Mouse (Mus musculus) liver, adult 2 months (tissue): ENCODE measurements around the gene Kdm5a. TPM values are rescaled to one million over a fixed set of nuclear protein-coding genes. Genes with fewer than 3 reads are reported as not detected.
A peak's percentile ranks its signal among the peaks of the same experiment; 100 is the strongest.

ENCODE experiments used
- DNase-seq: peaks from one replicate; pipeline ENCODE4 v3.0.0-alpha.2; 2011; ENCODE audit warnings: low read depth, low spot score; ENCODE audit errors: extremely low read depth
- H3K27ac ChIP-seq: fragments of 200-500 bp; replicated peaks from 2 replicates; pipeline ENCODE4 v1.5.1; 2012; ENCODE audit warnings: low read depth, mild to moderate bottlenecking, control low read depth, inconsistent platforms, low read length; ENCODE audit not compliant: insufficient read depth
- H3K27me3 ChIP-seq: fragments of 200-500 bp; 2 replicates; pipeline ENCODE4 v1.6.1; 2012; ENCODE audit warnings: mild to moderate bottlenecking, moderate library complexity, low read length, inconsistent platforms; ENCODE audit not compliant: control insufficient read depth, insufficient read depth
- H3K36me3 ChIP-seq: fragments of 200-500 bp; 2 replicates; pipeline ENCODE4 v1.6.1; 2012; ENCODE audit warnings: low read length, inconsistent platforms; ENCODE audit not compliant: control insufficient read depth, insufficient read depth
- H3K4me1 ChIP-seq: fragments of 200-500 bp; 2 replicates; pipeline ENCODE4 v1.6.1; 2011; ENCODE audit warnings: low read length; ENCODE audit not compliant: control insufficient read depth, insufficient read depth
- H3K4me3 ChIP-seq: fragments of 200-500 bp; 2 replicates; pipeline ENCODE4 v1.5.1; 2011; ENCODE audit warnings: low read depth, mild to moderate bottlenecking, control low read depth, low read length, moderate library complexity; ENCODE audit not compliant: insufficient read depth
- H3K79me2 ChIP-seq: fragments of 200-500 bp; 2 replicates; pipeline ENCODE4 v1.6.1; 2012; ENCODE audit warnings: inconsistent platforms, mild to moderate bottlenecking, low read length, moderate library complexity; ENCODE audit not compliant: control insufficient read depth, insufficient read depth
- H3K9ac ChIP-seq: fragments of 200-500 bp; 2 replicates; pipeline ENCODE4 v1.6.1; 2012; ENCODE audit warnings: low read depth, mild to moderate bottlenecking, control low read depth, inconsistent platforms, low read length
- CTCF ChIP-seq: fragments of 200-500 bp; IDR thresholded peaks from 2 replicates; pipeline ENCODE4 v1.5.1; 2011; ENCODE audit warnings: low read depth, low read length, control low read depth
- POLR2A ChIP-seq: fragments of 200-500 bp; IDR thresholded peaks from 2 replicates; pipeline ENCODE4 v1.6.1; 2011; ENCODE audit warnings: low read length, control low read depth; ENCODE audit not compliant: insufficient read depth; ENCODE audit errors: extremely low read depth
- WGBS: fragments of 180-500 bp; shearing (Covaris S2); methylation state at CpG from one replicate; pipeline ENCODE4 v1.1.7; 2018; 5-methylcytosine and 5-hydroxymethylcytosine counted together
- polyA plus RNA-seq: library from polyadenylated mRNA; depleted of rRNA; stranded (reverse); fragments of >200 nt; gene quantifications from 2 replicates; pipeline ENCODE4 v1.2.3, GENCODE M21; 2012
- total RNA-seq: library from RNA; depleted of rRNA; stranded (reverse); fragments of >200 nt; gene quantifications from 2 replicates; pipeline ENCODE4 v1.2.3, GENCODE M21; 2014

Kdm5a gene
- total and polyA plus RNA-seq, 2 experiments: 2.2 to 24.2 TPM

DNA sequence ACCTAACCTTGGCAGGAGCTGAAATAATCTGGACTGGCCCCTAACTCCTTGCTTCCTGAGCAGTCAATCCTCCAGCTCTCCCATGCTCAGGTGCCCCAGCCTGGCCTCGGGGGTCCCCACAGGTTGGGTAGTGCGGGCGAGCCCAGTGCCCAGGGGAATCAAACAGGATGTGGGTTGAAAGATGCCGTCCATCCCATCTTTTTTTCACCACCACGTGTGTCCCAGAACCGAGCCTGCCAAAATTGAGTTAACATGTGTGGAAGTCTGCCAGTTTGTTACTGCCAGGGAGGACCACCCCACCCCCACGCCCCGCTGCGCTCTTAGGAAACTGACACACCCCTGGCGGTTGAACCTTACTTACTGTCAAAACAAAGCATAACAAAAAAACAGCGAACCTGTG lies 100.0 kb downstream of the Kdm5a start:
- Histone ChIP-seq H3K36me3 (no peaks in the 10 kb centered on the region), H3K79me2 (peaks cover 18% of the 10 kb centered on the region), H3K27ac (no peak overlapping the region; the same call in 1 of the 2 replicates), H3K4me3 (peak overlapping the region; percentile 87), H3K4me1 (peaks cover 8% of the 10 kb centered on the region), H3K9ac (peak overlapping the region; percentile 89), H3K27me3 (no peaks in the 10 kb centered on the region)
- TF ChIP-seq CTCF (no peak), POLR2A (no peak)
- WGBS: 2% methylated on average over 11 of the region's 11 CpGs
- DNase-seq: peak; percentile 61

DNA sequence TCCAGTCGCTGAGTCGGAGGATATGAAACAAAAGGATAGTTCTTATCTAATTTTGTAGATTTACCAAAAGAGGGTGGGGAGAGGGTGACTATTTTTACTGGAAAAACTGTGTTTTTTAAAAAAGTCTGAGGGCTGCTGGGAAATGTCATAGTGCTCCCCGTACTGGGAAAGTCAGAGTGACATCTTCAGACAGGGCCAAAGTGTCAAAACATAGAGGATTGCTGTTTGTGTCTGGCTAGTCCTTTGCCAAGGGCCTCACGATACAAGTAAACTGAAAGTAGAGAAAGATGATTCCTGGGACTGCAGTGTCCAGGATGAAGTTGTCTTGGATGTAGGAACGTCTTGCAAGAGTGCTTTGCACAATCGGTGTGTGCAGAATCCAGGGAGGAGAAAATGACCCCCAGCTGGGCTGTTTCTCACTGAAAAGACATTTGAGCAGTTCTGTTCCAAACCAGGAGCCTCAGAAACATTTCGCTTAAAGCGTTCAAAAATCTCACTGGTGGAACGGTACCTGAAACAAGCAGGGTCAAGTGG lies 100.5 kb downstream of the Kdm5a start:
- no peak for TF ChIP-seq POLR2A
- no peak for TF ChIP-seq CTCF
- H3K36me3 ChIP-seq: no peaks in the 10 kb centered on the region
- H3K79me2 ChIP-seq: peaks cover 18% of the 10 kb centered on the region
- no peak overlapping the region for H3K9ac ChIP-seq
- no peak overlapping the region for H3K27ac ChIP-seq
- no peaks in the 10 kb centered on the region for H3K27me3 ChIP-seq
- WGBS: 45% methylated on average over 9 of the region's 9 CpGs
- no peak overlapping the region for H3K4me3 ChIP-seq
- DNase-seq: no peak
- peaks cover 8% of the 10 kb centered on the region for H3K4me1 ChIP-seq

DNA sequence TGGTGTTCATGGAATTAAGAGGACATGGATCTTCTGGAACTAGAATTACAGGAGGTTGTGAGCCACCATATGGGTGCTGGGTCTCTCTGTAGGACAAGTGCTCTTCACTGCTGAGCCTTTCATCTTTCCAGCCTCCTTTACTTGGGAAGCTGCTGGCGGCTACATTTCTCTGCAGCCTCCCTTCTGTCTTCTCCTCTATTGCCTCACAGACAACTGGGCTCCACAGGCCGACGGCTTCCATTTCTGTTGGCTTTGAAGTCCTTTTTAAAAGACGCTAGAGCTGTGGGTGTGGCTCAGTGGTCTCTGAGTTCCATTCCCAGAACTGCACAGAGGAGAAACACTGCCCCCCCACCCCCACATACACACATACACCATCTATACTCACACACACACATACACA lies 101.5 kb downstream of the Kdm5a start:
- H3K36me3 ChIP-seq: no peaks in the 10 kb centered on the region
- no peak overlapping the region for H3K9ac ChIP-seq
- peaks cover 12% of the 10 kb centered on the region for H3K4me1 ChIP-seq
- TF ChIP-seq CTCF (no peak), POLR2A (no peak)
- DNase-seq: no peak
- H3K79me2 ChIP-seq: peaks cover 18% of the 10 kb centered on the region
- no peak overlapping the region for H3K27ac ChIP-seq
- WGBS: 86% methylated on average over 4 of the region's 4 CpGs
- H3K4me3 ChIP-seq: no peak overlapping the region
- no peaks in the 10 kb centered on the region for H3K27me3 ChIP-seq

DNA sequence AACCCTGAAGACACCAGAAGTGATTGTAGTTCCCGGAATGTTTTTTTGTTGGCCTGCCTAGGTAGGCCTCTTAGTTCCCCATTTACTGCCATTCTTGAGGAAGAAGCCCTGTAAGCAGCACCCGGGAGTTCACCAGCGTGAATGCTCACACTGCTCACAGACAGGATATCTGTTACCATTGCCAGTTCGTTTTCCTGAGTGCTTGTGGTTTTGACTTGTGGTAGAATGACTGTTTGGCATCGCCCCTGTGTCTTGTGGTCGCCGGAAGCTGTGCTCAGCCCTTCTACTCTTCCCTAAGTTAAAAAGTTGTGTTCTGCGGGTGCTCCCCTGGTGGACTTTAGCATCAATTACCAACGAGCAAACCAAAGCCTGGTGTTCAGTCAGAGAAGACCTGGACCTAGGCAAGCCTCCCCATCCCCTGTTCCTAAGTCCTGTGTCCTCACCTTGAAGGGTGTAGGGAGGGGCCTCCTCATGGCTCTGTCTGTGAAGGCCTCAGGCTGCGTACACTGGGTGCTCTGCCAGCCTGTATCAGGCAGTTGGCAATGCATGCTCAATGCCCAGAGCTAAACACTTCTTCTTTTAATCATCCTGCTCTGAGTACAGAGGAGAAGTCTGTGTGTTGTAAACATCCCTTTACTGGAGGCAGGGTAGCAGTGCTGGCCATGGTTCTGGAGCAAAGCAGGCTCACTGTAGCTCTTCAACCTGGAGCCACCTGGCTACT lies 102.8 kb downstream of the Kdm5a start:
- Histone ChIP-seq H3K79me2 (peaks cover 18% of the 10 kb centered on the region), H3K9ac (no peak overlapping the region), H3K27ac (no peak overlapping the region), H3K4me3 (no peak overlapping the region), H3K36me3 (no peaks in the 10 kb centered on the region), H3K4me1 (peaks cover 15% of the 10 kb centered on the region), H3K27me3 (no peaks in the 10 kb centered on the region)
- 64% methylated on average over 10 of the region's 10 CpGs for WGBS
- TF ChIP-seq POLR2A (no peak), CTCF (no peak)
- DNase-seq: no peak

DNA sequence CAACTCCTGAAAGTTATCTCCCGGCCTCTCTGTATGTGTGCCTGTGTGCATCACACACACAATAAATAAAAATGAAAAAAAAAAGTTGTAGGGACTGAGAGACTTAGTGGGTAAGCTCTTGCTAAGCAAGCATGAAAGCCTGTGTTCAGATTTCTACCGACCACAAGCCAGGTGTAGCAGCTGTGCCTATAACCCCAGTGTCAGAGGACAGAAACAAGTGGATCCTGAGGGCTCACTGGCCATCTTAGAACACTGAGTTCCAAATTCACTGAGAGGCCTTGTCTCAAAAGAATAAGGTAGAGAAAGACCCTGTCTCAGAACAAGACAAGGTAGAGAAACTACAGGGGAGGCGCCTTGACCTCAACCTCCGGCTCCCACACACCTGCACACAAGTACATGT lies 104.3 kb downstream of the Kdm5a start:
- TF ChIP-seq CTCF (no peak), POLR2A (no peak)
- Histone ChIP-seq H3K36me3 (no peaks in the 10 kb centered on the region), H3K79me2 (peaks cover 18% of the 10 kb centered on the region), H3K27me3 (no peaks in the 10 kb centered on the region), H3K4me1 (peaks cover 15% of the 10 kb centered on the region), H3K27ac (no peak overlapping the region), H3K4me3 (no peak overlapping the region), H3K9ac (no peak overlapping the region)
- DNase-seq: no peak
- WGBS: 96% methylated on average over 4 of the region's 4 CpGs

DNA sequence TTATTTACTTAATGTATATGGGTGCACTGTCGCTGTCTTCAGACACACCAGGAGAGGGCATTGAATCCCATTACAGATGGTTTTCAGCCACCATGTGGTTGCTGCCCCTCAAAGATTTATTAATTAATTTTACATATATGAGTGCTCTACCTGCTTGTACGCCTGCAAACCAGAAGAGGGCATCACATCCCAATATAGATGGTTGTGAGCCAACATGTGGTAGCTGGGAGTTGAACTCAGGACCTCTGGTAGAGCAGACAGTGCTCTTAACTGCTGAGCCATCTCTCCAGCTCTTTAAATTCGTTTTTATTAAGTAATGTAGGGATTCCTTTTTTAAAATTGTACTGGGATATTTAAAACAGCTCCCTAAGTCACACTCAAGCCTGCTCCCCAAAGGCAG lies 105.3 kb downstream of the Kdm5a start:
- Histone ChIP-seq H3K9ac (no peak overlapping the region), H3K36me3 (no peaks in the 10 kb centered on the region), H3K4me1 (peaks cover 9% of the 10 kb centered on the region; the same call in 1 of the 2 replicates), H3K27me3 (no peaks in the 10 kb centered on the region), H3K27ac (no peak overlapping the region), H3K4me3 (no peak overlapping the region), H3K79me2 (peaks cover 18% of the 10 kb centered on the region)
- 75% methylated on average over 3 of the region's 3 CpGs for WGBS
- DNase-seq: no peak
- TF ChIP-seq CTCF (no peak), POLR2A (no peak)
